Mouse (Mus musculus) brain, embryonic 18.5 days (tissue): ENCODE measurements at regions not wholly inside any gene's neighbourhood (a gene's known extent, or its start where the extent isn't known, plus 50 kb on each side); places are given as distances from the start of the nearest gene placed in this dataset.
A peak's percentile ranks its signal among the peaks of the same experiment; 100 is the strongest.
"Not testable (repeated sequence)": the region's sequence is repeated elsewhere in the genome, so short reads cannot be mapped to it uniquely, and the experiment has no call there.

Experiments used
- DNase-seq: peaks from one replicate; pipeline ENCODE4 v3.0.0-alpha.2; 2012; ENCODE audit warnings: low read depth, low spot score

GRCm38 (mm10) chr10:126385644-126386043 lies 419.7 kb downstream of the Lrig3 start:
- no peak for DNase-seq

- DNase-seq = no peak
Observed at GRCm38 (mm10) chr10:126380381-126380780, 414.4 kb downstream of the Lrig3 start.

GRCm38 (mm10) chr10:126379239-126379638 lies 413.3 kb downstream of the Lrig3 start:
- no peak for DNase-seq

GRCm38 (mm10) chr10:126373906-126374305 lies 407.9 kb downstream of the Lrig3 start:
- no peak for DNase-seq

- no peak for DNase-seq
Observed at GRCm38 (mm10) chr10:126371881-126372280, 405.9 kb downstream of the Lrig3 start.

- DNase-seq = no peak
Observed at GRCm38 (mm10) chr10:126349076-126349475, 383.1 kb downstream of the Lrig3 start.

- DNase-seq = no peak
Observed at GRCm38 (mm10) chr10:126337426-126337825, 371.5 kb downstream of the Lrig3 start.

- DNase-seq = no peak
Observed at GRCm38 (mm10) chr10:126333786-126334185, 367.8 kb downstream of the Lrig3 start.

- DNase-seq = peak; percentile 39
Observed at GRCm38 (mm10) chr10:126330305-126330969, 364.5 kb downstream of the Lrig3 start.

GRCm38 (mm10) chr10:126320831-126321230 lies 354.9 kb downstream of the Lrig3 start:
- DNase-seq = no peak

GRCm38 (mm10) chr10:126319795-126320194 lies 353.8 kb downstream of the Lrig3 start:
- no peak for DNase-seq

- peak; percentile 55 for DNase-seq
Observed at GRCm38 (mm10) chr10:126299962-126300361, 334.0 kb downstream of the Lrig3 start.

- no peak for DNase-seq
Observed at GRCm38 (mm10) chr10:126298211-126298610, 332.2 kb downstream of the Lrig3 start.

GRCm38 (mm10) chr10:126295853-126296252 lies 329.9 kb downstream of the Lrig3 start:
- no peak for DNase-seq

- no peak for DNase-seq
Observed at GRCm38 (mm10) chr10:126291765-126292164, 325.8 kb downstream of the Lrig3 start.

GRCm38 (mm10) chr10:126285096-126285495 lies 319.1 kb downstream of the Lrig3 start:
- DNase-seq = not testable (repeated sequence)

- no peak for DNase-seq
Observed at GRCm38 (mm10) chr10:126270376-126270775, 304.4 kb downstream of the Lrig3 start.

GRCm38 (mm10) chr10:126267321-126267998 lies 301.5 kb downstream of the Lrig3 start:
- DNase-seq = no peak

GRCm38 (mm10) chr10:126257171-126257570 lies 291.2 kb downstream of the Lrig3 start:
- no peak for DNase-seq

- no peak for DNase-seq
Observed at GRCm38 (mm10) chr10:126254198-126254597, 288.2 kb downstream of the Lrig3 start.

GRCm38 (mm10) chr10:126249176-126249575 lies 283.2 kb downstream of the Lrig3 start:
- no peak for DNase-seq

GRCm38 (mm10) chr10:126243051-126243450 lies 277.1 kb downstream of the Lrig3 start:
- DNase-seq = no peak

GRCm38 (mm10) chr10:126239536-126239935 lies 273.6 kb downstream of the Lrig3 start:
- no peak for DNase-seq
